Mouse (Mus musculus): ENCODE measurements around the gene Prss30. TPM values are rescaled to one million over a fixed set of nuclear protein-coding genes. Genes with fewer than 3 reads are reported as not detected.

Prss30 gene
- total and polyA plus RNA-seq, 3 experiments, result not detected

DNA sequence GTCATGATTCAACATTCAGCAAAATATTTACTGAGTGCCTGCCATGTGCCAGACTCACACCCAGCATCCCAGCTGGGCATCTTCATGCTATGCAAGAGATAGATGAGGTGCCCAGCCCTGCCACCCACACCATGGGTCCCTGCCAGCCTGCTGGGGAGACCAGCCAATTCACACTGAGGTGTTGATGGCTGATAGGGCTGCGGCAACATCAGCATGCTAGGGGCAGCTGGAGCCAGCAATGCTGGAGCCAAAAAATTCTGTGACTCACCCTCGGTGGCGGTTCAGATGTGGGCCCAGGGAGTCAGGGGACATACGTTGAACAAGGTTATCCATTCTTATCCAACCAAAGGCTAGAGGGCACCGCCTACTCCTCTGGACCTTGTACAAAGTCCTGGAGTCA, 20.0 kb upstream of the Prss30 start:
- no peaks in the 10 kb centered on the region for H3K79me2 ChIP-seq (ENCODE audit: control insufficient read depth, insufficient read depth, low read length, poor library complexity)
- H3K4me3 ChIP-seq (ENCODE audit: control insufficient read depth in 1 of 2, insufficient read depth in 1 of 2, low read depth in 2 of 2, low read length in 2 of 2), result no peak overlapping the region
- 0 out of 4 replicates have a peak, but pooled peaks cover 0 to 8% of the 10 kb centered on the region in 2 experiments for H3K4me1 ChIP-seq (ENCODE audit: control insufficient read depth in 1 of 2, insufficient read depth in 2 of 2, low read length in 2 of 2)
- H3K27ac ChIP-seq (ENCODE audit: control insufficient read depth, low read depth, low read length), result no peak overlapping the region
- no peaks in the 10 kb centered on the region for H3K9me3 ChIP-seq (replicated peaks; ENCODE audit: insufficient read depth, low read length)
- peak; percentile 69 for DNase-seq (ENCODE audit: low read depth, low spot score)
- no peaks in the 10 kb centered on the region; a peak in 1 of 4 replicates for H3K27me3 ChIP-seq (ENCODE audit: control insufficient read depth in 1 of 2, insufficient read depth in 2 of 2, low read length in 2 of 2)
- no peak overlapping the region for H3K9ac ChIP-seq (ENCODE audit: control insufficient read depth, low read depth, low read length, poor library complexity, severe bottlenecking)
- no peaks in the 10 kb centered on the region for H3K36me3 ChIP-seq (ENCODE audit: control insufficient read depth in 1 of 2, insufficient read depth in 2 of 2, low read length in 2 of 2)
- TF ChIP-seq RAD21 (IDR thresholded peaks at IDR 0.05; ENCODE audit: low read depth, low read length) (no peak), NRF1 (IDR thresholded peaks at IDR 0.05; ENCODE audit: insufficient read depth, low read depth, low read length, poor library complexity, severe bottlenecking) (no peak), CTCF (IDR thresholded peaks at IDR 0.05 in 2 of 3, conservative IDR thresholded peaks at IDR 0.05 in 1 of 3; ENCODE audit: control insufficient read depth in 1 of 3, insufficient read depth in 1 of 3, low read depth in 2 of 3, low read length in 3 of 3, poor library complexity in 1 of 3, severe bottlenecking in 1 of 3) (no peak), KAT2A (conservative IDR thresholded peaks at IDR 0.05; ENCODE audit: low read depth, low read length) (no peak), E2F4 (IDR thresholded peaks at IDR 0.05; ENCODE audit: borderline replicate concordance, low read depth, low read length) (no peak), MYC (IDR thresholded peaks at IDR 0.05; ENCODE audit: low read depth, low read length) (no peak), ZMIZ1 (IDR thresholded peaks at IDR 0.05; ENCODE audit: low read depth, low read length) (no peak), GATA1 (IDR thresholded peaks at IDR 0.05; ENCODE audit: low read depth, low read length) (no peak; the same call in 1 of the 2 replicates), SIN3A (IDR thresholded peaks at IDR 0.05; ENCODE audit: low read length) (peak; percentile 37; the same call in 1 of the 2 replicates), EP300 (IDR thresholded peaks at IDR 0.05; ENCODE audit: low read depth in 1 of 2, low read length in 2 of 2) (peak; percentile 61 to 65; a peak in 3 of 4 replicates), POLR2AphosphoS2 (IDR thresholded peaks at IDR 0.05; ENCODE audit: low read length) (no peak), MYB (IDR thresholded peaks at IDR 0.05; ENCODE audit: low read depth, low read length) (no peak), ZKSCAN1 (IDR thresholded peaks at IDR 0.05; ENCODE audit: low read depth, low read length) (no peak), GABPA (IDR thresholded peaks at IDR 0.05; ENCODE audit: low read depth, low read length) (no peak), ETS1 (IDR thresholded peaks at IDR 0.05; ENCODE audit: low read depth, low read length) (peak; percentile 78), RCOR1 (IDR thresholded peaks at IDR 0.05; ENCODE audit: low read depth, low read length) (no peak), POLR2A (IDR thresholded peaks at IDR 0.05; ENCODE audit: control insufficient read depth in 1 of 2, insufficient read depth in 1 of 2, low read depth in 1 of 2, low read length in 2 of 2, poor library complexity in 1 of 2) (no peak), USF1 (IDR thresholded peaks at IDR 0.05; ENCODE audit: low read depth, low read length) (no peak), MAZ (IDR thresholded peaks at IDR 0.05; ENCODE audit: low read depth, low read length) (no peak), TBP (IDR thresholded peaks at IDR 0.05; ENCODE audit: low read depth, low read length) (peak; percentile 44; the same call in 1 of the 2 replicates), BHLHE40 (IDR thresholded peaks at IDR 0.05; ENCODE audit: borderline replicate concordance, low read depth, low read length) (no peak), POLR2AphosphoS5 (IDR thresholded peaks at IDR 0.05; ENCODE audit: borderline replicate concordance, low read depth, low read length) (no peak), NELFE (IDR thresholded peaks at IDR 0.05; ENCODE audit: low read depth, low read length) (no peak), MXI1 (IDR thresholded peaks at IDR 0.05; ENCODE audit: low read depth, low read length) (0 out of 2 replicates have a peak, but pooled peaks have one; percentile 38), HCFC1 (IDR thresholded peaks at IDR 0.05; ENCODE audit: low read depth, low read length) (no peak), CHD1 (IDR thresholded peaks at IDR 0.05; ENCODE audit: low read depth, low read length) (no peak), SMC3 (IDR thresholded peaks at IDR 0.05; ENCODE audit: low read depth, low read length) (no peak), MEF2A (IDR thresholded peaks at IDR 0.05; ENCODE audit: extremely low read depth, insufficient replicate concordance, low read depth, low read length, poor library complexity, severe bottlenecking) (no peak), CHD2 (IDR thresholded peaks at IDR 0.05; ENCODE audit: low read length) (no peak), USF2 (IDR thresholded peaks at IDR 0.05; ENCODE audit: borderline replicate concordance in 1 of 2, insufficient read depth in 1 of 2, low read depth in 1 of 2, low read length in 2 of 2) (no peak), ZNF384 (IDR thresholded peaks at IDR 0.05; ENCODE audit: low read depth, low read length) (no peak), JUND (IDR thresholded peaks at IDR 0.05; ENCODE audit: low read depth, low read length) (no peak), TAL1 (IDR thresholded peaks at IDR 0.05; ENCODE audit: low read length) (peak; percentile 42), MAFK (IDR thresholded peaks at IDR 0.05; ENCODE audit: borderline replicate concordance, low read depth, low read length) (no peak), ZC3H11A (IDR thresholded peaks at IDR 0.05; ENCODE audit: low read depth, low read length) (no peak), TCF12 (IDR thresholded peaks at IDR 0.05; ENCODE audit: low read depth, low read length) (peak; percentile 62; the same call in 1 of the 2 replicates), UBTF (IDR thresholded peaks at IDR 0.05; ENCODE audit: borderline replicate concordance, insufficient read depth, low read depth, low read length) (no peak), MAX (IDR thresholded peaks at IDR 0.05; ENCODE audit: low read length) (peak; percentile 45; the same call in 1 of the 2 replicates)

All from MEL (cell line).